Mouse (Mus musculus) intestine, embryonic 15.5 days (tissue): ENCODE results near the gene Fam84b. TPM values are rescaled to one million over a fixed set of nuclear protein-coding genes. Genes with fewer than 3 reads are reported as not detected.

Source experiments
- polyA plus RNA-seq: library from polyadenylated mRNA; unstranded; fragments of >200 nt; fragmentation: Nextera tagmentation; extraction: Ambion mirVana; gene quantifications from 2 replicates; pipeline ENCODE4 v1.2.1, GENCODE M21; 2015

Gene Fam84b
- polyA plus RNA-seq, 1 experiment from 2014 or later = 41.0 TPM

Other genes starting within 250 kb of the Fam84b start
- not detected in 2 replicates for gene A1bg, start 69.2 kb upstream of the Fam84b start, polyA plus RNA-seq